Mouse (Mus musculus) megakaryocyte, adult 5-6 weeks (primary cell): Measurements from ENCODE around the gene Ctbp1. TPM values are rescaled to one million over a fixed set of nuclear protein-coding genes. Genes with fewer than 3 reads are reported as not detected.

Experiments used
- ATAC-seq: 2 replicates; pipeline ENCODE4 v1.8.0; 2016; ENCODE audit warnings: mild to moderate bottlenecking, inconsistent platforms; ENCODE audit not compliant: poor library complexity, severe bottlenecking
- total RNA-seq, 2 experiments: library from RNA; stranded (forward) in 1 of 2; stranded (reverse) in 1 of 2; fragments of 153-499, 151-499 nt in 1 of 2; fragments of 221-1000, 200-1000 nt in 1 of 2; gene quantifications; 2 replicates each; pipeline versions ENCODE4 v1.2.3 to v1.2.4; 2015 to 2017

The Ctbp1 gene
- total RNA-seq, 2 experiments from 2014 or later: 103 to 120 TPM

DNA sequence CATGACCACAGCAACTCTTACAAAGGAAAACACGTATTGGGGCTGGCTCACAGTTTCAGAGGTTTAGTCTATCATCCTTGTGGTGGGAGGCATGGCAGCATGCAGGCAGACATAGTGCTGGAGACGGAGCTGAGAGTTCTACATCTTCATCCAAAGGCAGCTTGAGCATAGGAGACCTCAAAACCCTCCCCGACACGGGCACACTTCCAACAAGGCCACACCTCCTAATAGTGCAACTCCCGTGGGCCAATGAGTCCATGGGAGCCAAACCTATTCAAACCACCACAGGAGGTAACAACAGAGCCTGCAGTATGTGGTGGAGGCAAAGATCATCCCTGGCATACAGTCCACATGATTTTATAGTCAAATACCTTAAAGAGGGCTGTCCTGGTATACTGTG, 63.5 kb downstream of the Ctbp1 start:
- ATAC-seq: no peak

GRCm38 (mm10) chr5:33210515-33210914, 64.3 kb downstream of the Ctbp1 start:
- no peak for ATAC-seq

DNA sequence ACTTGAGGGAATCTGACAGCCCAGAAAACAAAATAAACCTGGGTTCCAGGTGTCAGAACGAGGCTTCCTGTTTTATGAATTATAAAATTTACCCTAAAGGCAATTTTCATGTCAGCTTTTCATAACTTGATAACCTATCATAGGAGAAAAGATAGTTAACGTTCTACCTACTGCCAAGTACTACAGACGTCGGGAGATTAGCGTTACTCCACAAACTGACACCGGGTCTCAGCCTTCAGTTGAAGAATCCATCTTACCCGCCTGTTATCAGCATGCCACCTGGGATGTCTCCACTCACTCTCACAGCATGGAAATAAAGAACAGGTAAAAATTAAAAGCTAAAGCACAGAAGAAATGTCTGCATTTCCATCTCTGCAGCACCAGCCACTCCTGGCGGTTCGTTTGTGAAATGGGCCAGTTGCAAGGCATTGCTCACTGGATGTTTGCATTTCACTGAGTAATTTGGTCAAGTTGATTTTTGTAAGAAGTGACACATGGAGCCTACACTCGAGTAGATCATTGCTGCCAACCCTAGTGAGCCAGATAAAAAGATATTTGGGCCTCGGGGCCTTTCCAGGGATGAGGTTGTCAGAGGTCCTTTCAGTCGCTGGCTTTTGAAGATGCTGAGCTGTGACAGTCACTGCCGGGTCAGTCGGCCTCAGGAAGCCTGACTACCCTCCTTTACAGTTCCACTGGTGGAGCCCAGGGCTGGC, 66.1 kb downstream of the Ctbp1 start:
- ATAC-seq: no peak

GRCm38 (mm10) chr5:33207136-33207535, 67.7 kb downstream of the Ctbp1 start:
- no peak for ATAC-seq

DNA sequence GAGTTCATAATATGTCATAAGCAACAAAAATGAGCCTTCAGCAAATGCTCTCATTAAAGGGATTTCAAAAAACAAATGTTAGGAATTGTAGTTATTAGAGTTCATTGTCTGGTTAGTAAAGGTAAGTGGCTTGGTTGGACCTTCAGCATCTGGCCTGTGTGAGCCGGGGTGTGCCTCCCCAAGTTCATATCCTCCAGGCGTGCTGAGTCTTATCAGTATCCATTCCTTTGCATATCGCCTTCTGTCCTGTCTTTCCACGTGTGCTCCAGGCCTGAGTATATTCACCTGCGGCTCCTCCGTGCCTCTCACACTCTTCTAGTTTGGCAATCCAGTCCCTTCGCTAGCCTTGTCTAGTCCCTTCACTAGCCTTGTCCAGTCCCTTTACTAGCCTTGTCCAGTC, 68.5 kb downstream of the Ctbp1 start:
- ATAC-seq: no peak

- ATAC-seq: no peak
Observed at GRCm38 (mm10) chr5:33204284-33204683, 70.5 kb downstream of the Ctbp1 start.

DNA sequence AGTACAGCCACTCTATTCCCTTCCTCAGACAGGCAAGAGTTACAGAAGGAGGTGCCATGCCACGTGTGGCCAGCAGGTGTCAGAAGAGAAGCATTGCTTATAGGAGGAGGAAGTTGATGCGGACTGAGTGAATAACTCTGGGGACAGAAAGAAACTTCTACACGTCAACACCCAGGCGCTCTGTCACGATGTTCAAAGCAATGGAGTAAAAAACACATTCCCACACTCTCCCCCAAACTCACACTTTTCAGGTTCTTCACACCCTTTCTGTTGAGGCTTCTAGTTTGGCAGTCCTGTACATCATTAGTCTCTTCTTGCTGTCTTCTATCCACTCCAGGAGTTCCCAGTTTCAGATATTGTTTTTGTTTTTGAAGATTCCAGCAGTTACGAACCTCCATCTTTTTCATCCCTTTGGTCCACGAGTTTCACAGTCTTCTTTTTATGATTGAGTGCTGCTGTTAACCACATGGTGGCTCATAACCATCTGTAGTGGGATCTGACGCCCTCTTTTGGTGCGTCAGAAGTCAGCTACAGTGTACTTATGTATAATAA, 71.0 kb downstream of the Ctbp1 start:
- peak; percentile 94 for ATAC-seq

- ATAC-seq: no peak
Observed at GRCm38 (mm10) chr5:33203171-33203565, 71.6 kb downstream of the Ctbp1 start.

DNA sequence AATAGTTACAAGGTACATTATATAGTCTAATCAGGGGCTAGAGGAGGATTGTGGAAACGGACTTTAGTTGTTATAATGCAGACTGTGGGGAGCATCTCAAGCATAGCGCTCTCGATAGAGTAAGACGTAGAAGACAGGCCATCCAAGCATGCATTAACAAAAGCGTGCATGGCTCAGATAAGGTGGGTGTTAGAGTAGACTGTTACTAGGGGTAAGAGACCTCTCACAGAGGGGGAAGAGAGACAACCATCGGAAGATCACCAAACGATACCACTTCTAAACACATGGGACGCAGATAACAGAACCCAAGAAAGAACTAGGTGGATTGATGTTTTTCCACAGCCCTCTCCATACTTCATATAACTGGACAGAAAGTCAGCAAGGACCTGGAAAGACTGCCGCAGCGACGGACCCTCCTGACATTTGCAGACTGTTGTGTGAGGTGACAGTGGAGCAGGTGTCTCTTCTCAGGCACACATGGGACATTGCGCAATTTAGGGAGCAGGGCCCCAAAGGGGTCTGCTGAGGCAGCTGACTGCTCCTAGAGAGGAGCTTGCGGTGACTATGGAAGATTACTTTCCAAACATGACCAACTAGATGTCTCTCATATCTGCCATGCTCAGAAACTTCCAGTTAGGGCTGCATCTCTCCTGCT, 72.2 kb downstream of the Ctbp1 start:
- no peak for ATAC-seq

GRCm38 (mm10) chr5:33201697-33202096, 73.1 kb downstream of the Ctbp1 start:
- no peak for ATAC-seq

DNA sequence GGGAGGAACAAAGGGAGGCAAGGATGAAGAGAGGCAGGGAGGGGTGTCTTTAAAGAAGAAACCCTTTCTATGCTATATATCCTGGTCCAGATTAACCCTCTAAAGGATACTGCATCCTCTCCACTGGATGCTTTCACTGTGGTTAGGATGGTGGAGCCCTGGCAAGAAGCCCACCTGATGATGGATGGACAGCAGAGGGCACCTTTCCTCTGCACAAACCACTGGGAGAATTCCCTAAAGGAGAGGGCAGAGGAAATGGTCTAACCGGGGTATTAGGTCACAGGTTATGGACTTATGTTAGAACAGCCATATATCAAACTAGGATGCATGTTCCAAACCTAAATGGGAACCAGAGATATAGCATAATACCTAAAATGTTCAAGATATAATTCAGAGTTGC, 74.7 kb downstream of the Ctbp1 start:
- ATAC-seq: no peak

Other genes starting within 250 kb of the Ctbp1 start
- gene Slc5a1, start 170.8 kb downstream of the Ctbp1 start, total RNA-seq (2015): not detected in 2 replicates
- not detected in 2 replicates for gene Slc5a1, start 170.8 kb downstream of the Ctbp1 start, total RNA-seq (2017)
- gene Spon2, start 56.5 kb downstream of the Ctbp1 start, total RNA-seq (2015): 0.69 and 0.73 TPM in 2 replicates
- gene Spon2, start 56.5 kb downstream of the Ctbp1 start, total RNA-seq (2017): not detected in 2 replicates
- gene Maea, start 60.5 kb upstream of the Ctbp1 start, total RNA-seq (2015): 43.3 and 45.9 TPM in 2 replicates
- gene Maea, start 60.5 kb upstream of the Ctbp1 start, total RNA-seq (2017): 239 and 253 TPM in 2 replicates
- 9.4 TPM in 2 replicates for gene Uvssa, start 103.6 kb upstream of the Ctbp1 start, total RNA-seq (2015)
- gene Uvssa, start 103.6 kb upstream of the Ctbp1 start, total RNA-seq (2017): 6.1 and 8.4 TPM in 2 replicates
- gene Nkx1-1, start 159.0 kb upstream of the Ctbp1 start, total RNA-seq (2015): not detected in 2 replicates
- gene Nkx1-1, start 159.0 kb upstream of the Ctbp1 start, total RNA-seq (2017): not detected in 2 replicates